Comparison of ENCODE assay signal across 13 mouse cellular contexts in genomic region chr9:51943934-51944333, GRCm38 (mm10). TPM values are rescaled to one million over a fixed set of nuclear protein-coding genes. Genes with fewer than 3 reads are reported as not detected.
"Had no signal": no experiment of that assay in that cellular context is flagged by ENCODE, and none has a peak within 500 bp of the region (broad histone marks: within the 10 kb centered on the region; RNA-seq: fewer than 3 reads in every experiment).

No protein-coding gene starts in this region.

- DNase-seq: left cerebral cortex, postnatal 4 days; liver; liver, embryonic 13.5 days; liver, postnatal 0 days; lung, adult 18-20 months; lung, adult 2 months; lung, embryonic 14.5 days; lung, postnatal 10 days; lung, postnatal 14 days; lung, postnatal 36 days; lung, postnatal 4 days; midbrain, embryonic 14.5 days had no signal

RNA-seq across cellular contexts. Expression of gene Fdx1, which starts 19.4 kb away (rescaled TPM):
- total RNA-seq: monocyte, adult 5-6 weeks had no signal
